Mouse (Mus musculus): ENCODE results near the gene Ttc4. TPM values are rescaled to one million over a fixed set of nuclear protein-coding genes. Genes with fewer than 3 reads are reported as not detected.

Gene Ttc4
- total and polyA plus RNA-seq, 3 experiments: 54.8 TPM; not detected in 1

GRCm38 (mm10) chr4:106676749-106677148 lies 2.0 kb downstream of the Ttc4 start:
- Histone ChIP-seq H3K27ac (ENCODE audit: control insufficient read depth, low read depth, low read length) (no peak overlapping the region), H3K9me3 (replicated peaks; ENCODE audit: insufficient read depth, low read length) (no peaks in the 10 kb centered on the region), H3K79me2 (ENCODE audit: control insufficient read depth, insufficient read depth, low read length, poor library complexity) (peaks cover 11% of the 10 kb centered on the region), H3K36me3 (ENCODE audit: control insufficient read depth in 1 of 2, insufficient read depth in 2 of 2, low read length in 2 of 2) (peaks cover 3 to 9% of the 10 kb centered on the region in 2 experiments), H3K4me3 (ENCODE audit: control insufficient read depth in 1 of 2, insufficient read depth in 1 of 2, low read depth in 2 of 2, low read length in 2 of 2) (no peak overlapping the region), H3K9ac (ENCODE audit: control insufficient read depth, low read depth, low read length, poor library complexity, severe bottlenecking) (no peak overlapping the region), H3K27me3 (ENCODE audit: control insufficient read depth in 1 of 2, insufficient read depth in 2 of 2, low read length in 2 of 2) (no peaks in the 10 kb centered on the region), H3K4me1 (ENCODE audit: control insufficient read depth in 1 of 2, insufficient read depth in 2 of 2, low read length in 2 of 2) (peaks cover 4 to 14% of the 10 kb centered on the region in 2 experiments; a peak in 3 of 4 replicates)
- no peak for DNase-seq (ENCODE audit: low read depth, low spot score)
- TF ChIP-seq CHD2 (IDR thresholded peaks at IDR 0.05; ENCODE audit: low read length) (no peak), POLR2AphosphoS5 (IDR thresholded peaks at IDR 0.05; ENCODE audit: borderline replicate concordance, low read depth, low read length) (no peak)

- Histone ChIP-seq H3K27me3 (ENCODE audit: control insufficient read depth in 1 of 2, insufficient read depth in 2 of 2, low read length in 2 of 2) (no peaks in the 10 kb centered on the region), H3K9ac (ENCODE audit: control insufficient read depth, low read depth, low read length, poor library complexity, severe bottlenecking) (no peak overlapping the region), H3K36me3 (ENCODE audit: control insufficient read depth in 1 of 2, insufficient read depth in 2 of 2, low read length in 2 of 2) (peaks cover 0 to 15% of the 10 kb centered on the region in 2 experiments; a peak in 2 of 4 replicates), H3K79me2 (ENCODE audit: control insufficient read depth, insufficient read depth, low read length, poor library complexity) (no peaks in the 10 kb centered on the region), H3K27ac (ENCODE audit: control insufficient read depth, low read depth, low read length) (no peak overlapping the region), H3K4me3 (ENCODE audit: control insufficient read depth in 1 of 2, insufficient read depth in 1 of 2, low read depth in 2 of 2, low read length in 2 of 2) (no peak overlapping the region), H3K4me1 (ENCODE audit: control insufficient read depth in 1 of 2, insufficient read depth in 2 of 2, low read length in 2 of 2) (no peaks in the 10 kb centered on the region), H3K9me3 (replicated peaks; ENCODE audit: insufficient read depth, low read length) (no peaks in the 10 kb centered on the region)
- DNase-seq (ENCODE audit: low read depth, low spot score): no peak
- no peak for TF ChIP-seq RCOR1 (IDR thresholded peaks at IDR 0.05; ENCODE audit: low read depth, low read length)
- TF ChIP-seq SMC3 (IDR thresholded peaks at IDR 0.05; ENCODE audit: low read depth, low read length): no peak
- no peak for TF ChIP-seq TCF12 (IDR thresholded peaks at IDR 0.05; ENCODE audit: low read depth, low read length)
- TF ChIP-seq ZKSCAN1 (IDR thresholded peaks at IDR 0.05; ENCODE audit: low read depth, low read length): no peak
- TF ChIP-seq EP300 (IDR thresholded peaks at IDR 0.05; ENCODE audit: low read depth in 1 of 2, low read length in 2 of 2): no peak
- TF ChIP-seq CTCF (IDR thresholded peaks at IDR 0.05 in 2 of 3, conservative IDR thresholded peaks at IDR 0.05 in 1 of 3; ENCODE audit: control insufficient read depth in 1 of 3, insufficient read depth in 1 of 3, low read depth in 2 of 3, low read length in 3 of 3, poor library complexity in 1 of 3, severe bottlenecking in 1 of 3): no peak
- no peak for TF ChIP-seq POLR2AphosphoS5 (IDR thresholded peaks at IDR 0.05; ENCODE audit: borderline replicate concordance, low read depth, low read length)
- TF ChIP-seq TBP (IDR thresholded peaks at IDR 0.05; ENCODE audit: low read depth, low read length): no peak
- no peak for TF ChIP-seq MEF2A (IDR thresholded peaks at IDR 0.05; ENCODE audit: extremely low read depth, insufficient replicate concordance, low read depth, low read length, poor library complexity, severe bottlenecking)
- TF ChIP-seq E2F4 (IDR thresholded peaks at IDR 0.05; ENCODE audit: borderline replicate concordance, low read depth, low read length): no peak
- TF ChIP-seq USF2 (IDR thresholded peaks at IDR 0.05; ENCODE audit: borderline replicate concordance in 1 of 2, insufficient read depth in 1 of 2, low read depth in 1 of 2, low read length in 2 of 2): no peak
- TF ChIP-seq JUND (IDR thresholded peaks at IDR 0.05; ENCODE audit: low read depth, low read length): no peak
These were observed 12.2 kb downstream of the Ttc4 start for GRCm38 (mm10) chr4:106666546-106666945.

GRCm38 (mm10) chr4:106665673-106666072 lies 13.1 kb downstream of the Ttc4 start:
- H3K79me2 ChIP-seq (ENCODE audit: control insufficient read depth, insufficient read depth, low read length, poor library complexity): no peaks in the 10 kb centered on the region
- H3K9me3 ChIP-seq (replicated peaks; ENCODE audit: insufficient read depth, low read length): no peaks in the 10 kb centered on the region
- H3K36me3 ChIP-seq (ENCODE audit: control insufficient read depth in 1 of 2, insufficient read depth in 2 of 2, low read length in 2 of 2): peaks cover 0 to 15% of the 10 kb centered on the region in 2 experiments; a peak in 2 of 4 replicates
- no peak overlapping the region for H3K9ac ChIP-seq (ENCODE audit: control insufficient read depth, low read depth, low read length, poor library complexity, severe bottlenecking)
- H3K27ac ChIP-seq (ENCODE audit: control insufficient read depth, low read depth, low read length): no peak overlapping the region
- DNase-seq (ENCODE audit: low read depth, low spot score): no peak
- H3K4me3 ChIP-seq (ENCODE audit: control insufficient read depth in 1 of 2, insufficient read depth in 1 of 2, low read depth in 2 of 2, low read length in 2 of 2): no peak overlapping the region
- no peaks in the 10 kb centered on the region for H3K4me1 ChIP-seq (ENCODE audit: control insufficient read depth in 1 of 2, insufficient read depth in 2 of 2, low read length in 2 of 2)
- no peaks in the 10 kb centered on the region for H3K27me3 ChIP-seq (ENCODE audit: control insufficient read depth in 1 of 2, insufficient read depth in 2 of 2, low read length in 2 of 2)
- TF ChIP-seq MAX (IDR thresholded peaks at IDR 0.05; ENCODE audit: low read length): no peak
- TF ChIP-seq USF2 (IDR thresholded peaks at IDR 0.05; ENCODE audit: borderline replicate concordance in 1 of 2, insufficient read depth in 1 of 2, low read depth in 1 of 2, low read length in 2 of 2): no peak
- no peak for TF ChIP-seq BHLHE40 (IDR thresholded peaks at IDR 0.05; ENCODE audit: borderline replicate concordance, low read depth, low read length)
- TF ChIP-seq MAZ (IDR thresholded peaks at IDR 0.05; ENCODE audit: low read depth, low read length): no peak
- no peak for TF ChIP-seq GATA1 (IDR thresholded peaks at IDR 0.05; ENCODE audit: low read depth, low read length)
- TF ChIP-seq HCFC1 (IDR thresholded peaks at IDR 0.05; ENCODE audit: low read depth, low read length): no peak
- no peak for TF ChIP-seq KAT2A (conservative IDR thresholded peaks at IDR 0.05; ENCODE audit: low read depth, low read length)
- TF ChIP-seq TBP (IDR thresholded peaks at IDR 0.05; ENCODE audit: low read depth, low read length): no peak
- TF ChIP-seq E2F4 (IDR thresholded peaks at IDR 0.05; ENCODE audit: borderline replicate concordance, low read depth, low read length): no peak
- no peak for TF ChIP-seq MYB (IDR thresholded peaks at IDR 0.05; ENCODE audit: low read depth, low read length)
- TF ChIP-seq MYC (IDR thresholded peaks at IDR 0.05; ENCODE audit: low read depth, low read length): no peak
- TF ChIP-seq POLR2A (IDR thresholded peaks at IDR 0.05; ENCODE audit: control insufficient read depth in 1 of 2, insufficient read depth in 1 of 2, low read depth in 1 of 2, low read length in 2 of 2, poor library complexity in 1 of 2): no peak
- no peak for TF ChIP-seq ELF1 (IDR thresholded peaks at IDR 0.05; ENCODE audit: low read depth, low read length)
- no peak for TF ChIP-seq ZC3H11A (IDR thresholded peaks at IDR 0.05; ENCODE audit: low read depth, low read length)
- TF ChIP-seq ETS1 (IDR thresholded peaks at IDR 0.05; ENCODE audit: low read depth, low read length): no peak
- TF ChIP-seq MEF2A (IDR thresholded peaks at IDR 0.05; ENCODE audit: extremely low read depth, insufficient replicate concordance, low read depth, low read length, poor library complexity, severe bottlenecking): no peak
- TF ChIP-seq RCOR1 (IDR thresholded peaks at IDR 0.05; ENCODE audit: low read depth, low read length): no peak
